Mouse (Mus musculus) lung, postnatal 0 days (tissue): Measurements from ENCODE around the gene Swi5. TPM values are rescaled to one million over a fixed set of nuclear protein-coding genes. Genes with fewer than 3 reads are reported as not detected.
A peak's percentile ranks its signal among the peaks of the same experiment; 100 is the strongest.

Experiments
- ATAC-seq: fragments of 200-750 bp; cut with Nextera tagmentation; 2 replicates; pipeline ENCODE4 v1.8.0; 2017; ENCODE audit warnings: moderate library complexity
- DNase-seq: peaks from one replicate; pipeline ENCODE4 v3.0.0-alpha.2; 2016; ENCODE audit warnings: low spot score
- H3K27ac ChIP-seq: fragments of 300-500 bp; sonication (generic); 2 replicates; pipeline ENCODE4 v1.5.1; 2014; ENCODE audit warnings: antibody characterized with exemption, mild to moderate bottlenecking, low read length, mixed read lengths
- H3K27me3 ChIP-seq: fragments of 300-500 bp; sonication (generic); replicated peaks from 2 replicates; pipeline ENCODE4 v1.6.1; 2014; ENCODE audit warnings: low read length, mixed read lengths; ENCODE audit not compliant: insufficient read depth
- H3K36me3 ChIP-seq: fragments of 300-500 bp; sonication (generic); 2 replicates; pipeline ENCODE4 v1.6.1; 2014; ENCODE audit warnings: low read length, mixed read lengths; ENCODE audit not compliant: insufficient read depth
- H3K4me1 ChIP-seq: fragments of 300-500 bp; sonication (generic); 2 replicates; pipeline ENCODE4 v1.6.1; 2014; ENCODE audit warnings: antibody characterized with exemption, low read depth, low read length, mixed read lengths; ENCODE audit not compliant: insufficient read depth
- H3K4me2 ChIP-seq: fragments of 300-500 bp; sonication (generic); replicated peaks from 2 replicates; pipeline ENCODE4 v1.6.1; 2014; ENCODE audit warnings: low read depth, mild to moderate bottlenecking, low read length, moderate library complexity, mixed read lengths
- H3K4me3 ChIP-seq: fragments of 300-500 bp; sonication (generic); 2 replicates; pipeline ENCODE4 v1.5.1; 2014; ENCODE audit warnings: low read depth, low read length
- H3K9ac ChIP-seq: fragments of 300-500 bp; sonication (generic); replicated peaks from 2 replicates; pipeline ENCODE4 v1.6.1; 2014; ENCODE audit warnings: low read depth, mild to moderate bottlenecking
- H3K9me3 ChIP-seq: fragments of 300-500 bp; sonication (generic); 2 replicates; pipeline ENCODE4 v1.6.1; 2016; ENCODE audit warnings: low read length, mixed read lengths
- CTCF ChIP-seq: IDR thresholded peaks from 2 replicates; pipeline ENCODE4 v1.5.1; 2016; ENCODE audit warnings: antibody characterized with exemption, mild to moderate bottlenecking
- EP300 ChIP-seq: IDR thresholded peaks from 2 replicates; pipeline ENCODE4 v1.6.1; 2016; ENCODE audit warnings: antibody characterized with exemption, mild to moderate bottlenecking, control low read depth
- WGBS: fragments of 180-500 bp; shearing (Covaris S2); extraction: QIAGEN DNeasy Blood & Tissue Kit; methylation state at CpG from one replicate; pipeline ENCODE4 v1.1.7; 2014; 5-methylcytosine and 5-hydroxymethylcytosine counted together
- microRNA-seq: library from miRNA; unstranded; fragments of <30 nt; microRNA quantifications from one replicate; pipeline ENCODE4, GENCODE M21; 2016
- polyA plus RNA-seq: library from polyadenylated mRNA; unstranded; fragments of >200 nt; fragmentation: Nextera tagmentation; extraction: Ambion mirVana; gene quantifications from 2 replicates; pipeline ENCODE4 v1.2.1, GENCODE M21; 2015

Swi5 gene
- polyA plus RNA-seq, 1 experiment from 2014 or later = 299 TPM

DNA sequence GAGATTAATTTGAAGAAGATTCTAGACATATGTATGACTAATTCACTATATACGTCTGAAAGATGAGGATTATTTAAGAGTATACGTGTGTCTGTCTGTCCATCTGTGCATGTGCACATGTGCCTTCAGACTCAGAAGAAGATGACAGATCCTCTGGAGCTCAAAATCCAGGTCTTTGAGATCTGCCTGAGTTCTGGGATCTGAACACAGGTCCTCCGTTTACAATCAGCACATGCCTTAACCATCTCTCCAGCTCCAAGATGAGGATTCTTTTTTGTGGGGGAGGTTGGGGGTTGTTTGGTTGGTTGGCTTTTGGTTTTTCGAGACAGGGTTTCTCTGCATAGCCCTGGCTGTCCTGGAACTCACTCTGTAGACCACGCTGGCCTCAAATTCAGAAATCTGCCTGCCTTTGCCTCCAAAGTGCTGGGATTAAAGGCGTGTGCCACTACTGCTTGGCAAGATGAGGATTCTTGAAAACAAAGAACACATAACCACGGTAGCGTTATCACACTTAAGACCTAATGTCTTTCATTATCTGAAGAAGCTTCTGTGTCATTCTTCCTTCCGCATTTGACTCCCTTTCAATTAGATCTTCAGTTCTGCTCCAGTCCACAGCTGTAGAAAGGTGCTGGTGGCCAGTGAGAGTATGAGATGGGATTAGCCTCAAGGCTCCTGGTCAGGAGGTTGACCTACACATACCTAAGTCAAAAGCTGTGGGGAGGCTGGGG, 49.0 kb downstream of the Swi5 start:
- no peak overlapping the region for H3K4me3 ChIP-seq
- peaks cover 6% of the 10 kb centered on the region; the same call in 1 of the 2 replicates for H3K4me1 ChIP-seq
- 89% methylated on average over 9 of the region's 9 CpGs for WGBS
- ATAC-seq = no peak
- H3K4me2 ChIP-seq = no peak overlapping the region
- H3K36me3 ChIP-seq = peaks cover under 1% of the 10 kb centered on the region; the same call in 1 of the 2 replicates
- no peak for DNase-seq
- no peak overlapping the region for H3K27ac ChIP-seq
- H3K27me3 ChIP-seq = no peaks in the 10 kb centered on the region
- no peak overlapping the region for H3K9ac ChIP-seq
- TF ChIP-seq CTCF = no peak
- no peak for TF ChIP-seq EP300
- H3K9me3 ChIP-seq = no peaks in the 10 kb centered on the region

DNA sequence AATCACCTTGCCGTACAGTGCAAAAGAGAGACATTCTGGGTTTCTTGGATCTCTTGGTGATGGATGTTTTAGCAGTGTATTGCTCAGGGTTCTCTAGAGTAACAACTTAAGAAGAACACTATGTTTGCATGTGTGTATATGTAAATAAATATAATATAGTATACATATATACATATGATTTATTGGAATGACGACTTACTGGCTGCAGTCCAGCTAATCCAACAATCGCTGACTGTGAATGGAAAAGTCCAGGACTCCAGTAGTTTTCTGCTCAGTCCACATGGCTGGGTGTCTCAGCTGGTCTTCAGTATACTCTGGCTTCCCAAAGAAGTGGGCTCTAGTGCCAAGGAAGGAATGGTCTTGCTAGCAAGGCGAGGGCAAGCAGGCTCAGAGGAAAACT, 50.3 kb downstream of the Swi5 start:
- DNase-seq = peak; percentile 13
- ATAC-seq = no peak
- H3K36me3 ChIP-seq = no peaks in the 10 kb centered on the region
- TF ChIP-seq CTCF (no peak), EP300 (no peak)
- peak overlapping the region; percentile 53; the same call in 1 of the 2 replicates for H3K9ac ChIP-seq
- H3K4me2 ChIP-seq = peak overlapping the region; percentile 80
- no peaks in the 10 kb centered on the region for H3K9me3 ChIP-seq
- H3K4me1 ChIP-seq = peaks cover 6% of the 10 kb centered on the region; the same call in 1 of the 2 replicates
- peak overlapping the region; percentile 61; the same call in 1 of the 2 replicates for H3K4me3 ChIP-seq
- 24% methylated on average over 4 of the region's 4 CpGs for WGBS
- H3K27me3 ChIP-seq = no peaks in the 10 kb centered on the region
- H3K27ac ChIP-seq = peak overlapping the region; percentile 68; the same call in 1 of the 2 replicates

DNA sequence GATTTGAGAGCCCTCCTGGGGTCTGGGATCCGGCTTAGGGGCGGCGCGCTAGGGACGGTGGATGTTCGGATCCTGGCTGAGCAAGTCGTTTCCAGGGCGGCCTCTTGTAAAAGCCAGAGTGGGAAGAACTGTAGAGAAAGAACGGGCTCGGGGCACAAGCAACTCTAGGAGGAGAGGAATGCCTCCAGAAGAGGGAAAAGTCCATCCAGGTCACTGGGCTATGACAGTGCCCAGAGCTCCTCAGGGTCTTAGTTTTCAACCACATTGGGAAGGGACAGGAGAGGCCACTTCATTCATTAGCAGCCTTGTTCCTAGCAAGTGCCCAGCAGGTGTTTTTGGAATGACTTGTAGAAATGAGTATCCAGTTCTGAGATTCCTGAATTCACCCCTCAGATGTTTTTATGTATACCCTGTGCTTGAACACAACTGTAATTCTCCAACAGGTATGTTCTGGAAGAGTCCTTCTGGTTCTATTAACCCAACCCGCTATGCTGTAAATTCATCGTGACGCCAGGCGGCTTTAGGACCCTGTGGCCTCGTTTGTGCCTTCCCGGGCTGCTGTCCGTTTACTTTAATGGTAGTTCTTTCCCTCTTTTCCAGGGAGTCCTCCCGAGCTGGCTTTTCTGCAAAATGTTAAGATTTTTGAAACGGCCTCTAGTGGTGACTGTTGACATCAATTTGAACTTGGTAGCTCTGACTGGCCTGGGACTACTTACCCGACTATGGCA, 51.0 kb downstream of the Swi5 start:
- peaks cover 6% of the 10 kb centered on the region; the same call in 1 of the 2 replicates for H3K4me1 ChIP-seq

DNA sequence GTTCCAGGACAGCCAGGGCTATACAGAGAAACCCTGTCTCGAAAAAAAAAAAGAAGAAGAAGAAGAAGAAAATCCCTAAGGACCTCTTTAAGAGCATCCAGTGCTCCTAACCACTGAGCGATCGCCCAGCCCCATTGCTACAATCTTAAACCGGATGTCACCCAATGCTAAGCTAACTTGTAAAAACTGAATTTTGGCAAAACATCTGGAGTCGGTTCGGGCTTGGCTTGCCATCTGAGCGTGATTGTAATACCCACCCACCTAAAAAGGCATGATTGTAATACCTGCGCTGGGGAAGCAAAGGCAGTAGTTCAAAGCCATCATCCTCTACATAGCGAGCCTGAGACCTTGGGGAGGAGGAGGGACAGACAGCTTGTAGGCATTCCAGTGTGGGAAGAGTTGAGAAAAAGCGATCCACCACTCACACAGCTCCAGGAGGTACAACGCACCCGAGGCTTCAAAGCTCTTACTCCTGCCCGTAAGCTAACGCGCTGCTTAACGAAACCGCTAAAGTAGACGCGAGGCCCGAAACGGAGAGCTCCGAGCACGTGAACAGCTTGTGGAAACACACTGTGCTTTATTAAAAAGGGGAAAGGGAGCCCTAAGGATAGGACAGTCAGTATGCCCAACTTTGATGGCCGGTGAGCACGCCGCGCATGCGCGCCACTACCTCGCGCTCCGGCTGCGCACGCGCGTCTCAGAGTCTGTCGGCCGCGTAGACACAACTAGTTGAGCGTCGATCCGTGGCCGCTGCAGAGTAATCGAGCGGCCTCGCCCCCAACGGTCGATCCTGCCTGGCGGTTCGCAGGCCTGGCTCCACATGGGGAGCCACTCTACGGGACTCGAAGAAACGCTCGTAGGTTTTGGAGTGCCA, 51.8 kb downstream of the Swi5 start, which contains the start of gene Pomt1:
Pomt1 (plus strand) TSS at position 705 of the 874 bp plus-strand sequence.
- WGBS = under 1% methylated on average over 54 of the region's 54 CpGs
- peak within 1 kb of the TSS; percentile 80 for H3K4me2 ChIP-seq
- peaks cover 13% of the 10 kb centered on the region; the same call in 1 of the 2 replicates for H3K36me3 ChIP-seq
- H3K4me3 ChIP-seq = peak within 1 kb of the TSS; percentile 61
- DNase-seq = peak; percentile 98
- peak within 1 kb of the TSS; percentile 87 for H3K27ac ChIP-seq
- peak within 1 kb of the TSS; percentile 60 for H3K9ac ChIP-seq
- no peaks in the 10 kb centered on the region for H3K27me3 ChIP-seq
- peak; percentile 21; the same call in 1 of the 2 replicates for TF ChIP-seq CTCF
- TF ChIP-seq EP300 = no peak
- H3K9me3 ChIP-seq = no peaks in the 10 kb centered on the region
- ATAC-seq = peak; percentile 93
- peaks cover 6% of the 10 kb centered on the region; the same call in 1 of the 2 replicates for H3K4me1 ChIP-seq

More for the DNA sequence above, 51.0 kb downstream of the Swi5 start:
- TF ChIP-seq CTCF = peak; percentile 56
- TF ChIP-seq EP300 = no peak; the same call in 1 of the 2 replicates
- ATAC-seq (peak; percentile 57), DNase-seq (peak; percentile 88)
- H3K27me3 ChIP-seq = no peaks in the 10 kb centered on the region
- H3K9me3 ChIP-seq = no peaks in the 10 kb centered on the region
- H3K9ac ChIP-seq = peak overlapping the region; percentile 53
- peaks cover 6% of the 10 kb centered on the region; the same call in 1 of the 2 replicates for H3K36me3 ChIP-seq
- peak overlapping the region; percentile 80 for H3K4me2 ChIP-seq
- H3K27ac ChIP-seq = peak overlapping the region; percentile 68
- H3K4me3 ChIP-seq = peak overlapping the region; percentile 61
- WGBS = under 1% methylated on average over 20 of the region's 20 CpGs

DNA sequence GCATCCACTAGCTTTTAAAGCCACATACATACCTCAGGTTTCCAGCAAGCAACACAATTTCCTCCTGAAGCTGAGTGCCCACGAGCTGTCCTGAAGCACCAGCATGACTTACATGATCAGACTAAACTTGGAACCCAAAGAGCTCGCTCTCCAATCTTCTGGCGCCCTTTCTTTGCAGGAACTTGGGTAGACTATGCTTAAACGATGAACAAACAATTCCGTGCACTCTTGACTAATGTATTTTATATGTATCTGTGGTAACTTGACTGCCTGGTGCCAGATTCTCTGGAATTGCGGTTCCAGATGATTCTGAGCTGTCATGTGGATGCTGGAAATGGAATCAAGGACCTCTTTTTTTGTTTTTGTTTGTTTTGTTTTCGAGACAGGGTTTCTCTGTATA, 52.4 kb downstream of the Swi5 start:
- Histone ChIP-seq H3K9me3 (no peaks in the 10 kb centered on the region), H3K4me1 (peaks cover 6% of the 10 kb centered on the region; the same call in 1 of the 2 replicates), H3K27ac (no peak overlapping the region), H3K27me3 (no peaks in the 10 kb centered on the region), H3K9ac (no peak overlapping the region), H3K36me3 (peaks cover 20% of the 10 kb centered on the region), H3K4me3 (no peak overlapping the region), H3K4me2 (peak overlapping the region; percentile 80)
- no peak for ATAC-seq
- WGBS = 17% methylated on average over 7 of the region's 7 CpGs
- peak; percentile 15 for DNase-seq
- no peak for TF ChIP-seq EP300
- no peak for TF ChIP-seq CTCF

Small RNA genes lying within 50 kb of the gene (microRNA-seq; reads per million reads assigned to microRNA genes)
- gene Gm23363 (not detected), gene Mir199b (310 reads per million, percentile 62 among the genes with 10 or more reads in this experiment)

Other genes starting within 250 kb of the Swi5 start
- 2.5 TPM in 2 replicates for gene Fam78a, start 203.2 kb downstream of the Swi5 start, polyA plus RNA-seq
- gene Plpp7, start 192.5 kb downstream of the Swi5 start, polyA plus RNA-seq = 2.4 and 2.5 TPM in 2 replicates
- 21.2 and 24.6 TPM in 2 replicates for gene Prrc2b, start 137.0 kb downstream of the Swi5 start, polyA plus RNA-seq
- 9.2 TPM in 2 replicates for gene Pomt1, start 51.5 kb downstream of the Swi5 start, polyA plus RNA-seq
- 50.9 and 57.7 TPM in 2 replicates for gene Uck1, start 27.9 kb downstream of the Swi5 start, polyA plus RNA-seq
- gene Golga2, start 691 bp downstream of the Swi5 start, polyA plus RNA-seq = 20.0 and 21.9 TPM in 2 replicates
- 20.1 and 20.4 TPM in 2 replicates for gene Ciz1, start 64.3 kb upstream of the Swi5 start, polyA plus RNA-seq
- 5.0 and 5.1 TPM in 2 replicates for gene Dnm1, start 65.3 kb upstream of the Swi5 start, polyA plus RNA-seq
- gene 1110008P14Rik, start 93.9 kb upstream of the Swi5 start, polyA plus RNA-seq = 73.4 and 78.1 TPM in 2 replicates
- 223 and 355 TPM in 2 replicates for gene Lcn2, start 100.2 kb upstream of the Swi5 start, polyA plus RNA-seq
- 21.8 and 22.9 TPM in 2 replicates for gene Ptges2, start 107.8 kb upstream of the Swi5 start, polyA plus RNA-seq
- 4.1 and 4.6 TPM in 2 replicates for gene Naif1, start 162.4 kb upstream of the Swi5 start, polyA plus RNA-seq
- 16.7 and 21.5 TPM in 2 replicates for gene Slc25a25, start 163.4 kb upstream of the Swi5 start, polyA plus RNA-seq
- 8.0 and 8.4 TPM in 2 replicates for gene Fam102a, start 247.3 kb upstream of the Swi5 start, polyA plus RNA-seq